Mouse (Mus musculus): ENCODE data around the gene Palm2.

Gene Palm2

GRCm38 (mm10) chr4:57514003-57514937 is 80.2 kb downstream of the Palm2 start:
- DNase-seq (ENCODE audit: low spot score), result peak; percentile 23

GRCm38 (mm10) chr4:57515356-57515755 is 81.3 kb downstream of the Palm2 start:
- peak; percentile 5 for DNase-seq (ENCODE audit: low spot score)

- no peak for DNase-seq (ENCODE audit: low spot score)
Observed at GRCm38 (mm10) chr4:57523456-57523855, 89.4 kb downstream of the Palm2 start.

- DNase-seq (ENCODE audit: low spot score), result no peak
Observed at GRCm38 (mm10) chr4:57524461-57524860, 90.4 kb downstream of the Palm2 start.

GRCm38 (mm10) chr4:57525221-57526011 is 91.4 kb downstream of the Palm2 start:
- DNase-seq (ENCODE audit: low spot score), result peak; percentile 14

- no peak for DNase-seq (ENCODE audit: low spot score)
Observed at GRCm38 (mm10) chr4:57528296-57528695, 94.2 kb downstream of the Palm2 start.

- no peak for DNase-seq (ENCODE audit: low spot score)
Observed at GRCm38 (mm10) chr4:57533686-57534085, 99.6 kb downstream of the Palm2 start.

GRCm38 (mm10) chr4:57534232-57534631 is 100.2 kb downstream of the Palm2 start:
- DNase-seq (ENCODE audit: low spot score), result no peak

- DNase-seq (ENCODE audit: low spot score), result no peak
Observed at GRCm38 (mm10) chr4:57535087-57535486, 101.0 kb downstream of the Palm2 start.

- peak; percentile 21 for DNase-seq (ENCODE audit: low spot score)
Observed at GRCm38 (mm10) chr4:57538029-57538688, 104.1 kb downstream of the Palm2 start.

GRCm38 (mm10) chr4:57543692-57544256 is 109.7 kb downstream of the Palm2 start:
- DNase-seq (ENCODE audit: low spot score), result peak; percentile 40

- DNase-seq (ENCODE audit: low spot score), result no peak
Observed at GRCm38 (mm10) chr4:57547785-57548184, 113.7 kb downstream of the Palm2 start.

GRCm38 (mm10) chr4:57550216-57550615 is 116.2 kb downstream of the Palm2 start:
- DNase-seq (ENCODE audit: low spot score), result no peak

- no peak for DNase-seq (ENCODE audit: low spot score)
Observed at GRCm38 (mm10) chr4:57557102-57557501, 123.1 kb downstream of the Palm2 start.

- no peak for DNase-seq (ENCODE audit: low spot score)
Observed at GRCm38 (mm10) chr4:57559438-57559837, 125.4 kb downstream of the Palm2 start.

GRCm38 (mm10) chr4:57560010-57560409 is 126.0 kb downstream of the Palm2 start:
- DNase-seq (ENCODE audit: low spot score), result peak; percentile 16

- peak; percentile 20 for DNase-seq (ENCODE audit: low spot score)
Observed at GRCm38 (mm10) chr4:57561055-57561454, 127.0 kb downstream of the Palm2 start.

GRCm38 (mm10) chr4:57565283-57565682 is 131.2 kb downstream of the Palm2 start:
- DNase-seq (ENCODE audit: low spot score), result no peak

- no peak for DNase-seq (ENCODE audit: low spot score)
Observed at GRCm38 (mm10) chr4:57565811-57566210, 131.8 kb downstream of the Palm2 start.

- peak; percentile 33 for DNase-seq (ENCODE audit: low spot score)
Observed at GRCm38 (mm10) chr4:57567666-57568206, 133.7 kb downstream of the Palm2 start, which contains the start of gene Pakap. Gene Pakap, plus strand, starts transcription at chr4:57568179.

GRCm38 (mm10) chr4:57568268-57569068 is 134.4 kb downstream of the Palm2 start:
- no peak for DNase-seq (ENCODE audit: low spot score)

Data from lung, postnatal 25 days (tissue).